Mouse (Mus musculus): ENCODE results near the gene Fam243. TPM values are rescaled to one million over a fixed set of nuclear protein-coding genes. Genes with fewer than 3 reads are reported as not detected.
A peak's percentile ranks its signal among the peaks of the same experiment; 100 is the strongest.

Fam243 gene
- total and polyA plus RNA-seq, 2 experiments from 2014 or later, result 0.05 TPM; not detected in 1

GRCm38 (mm10) chr16:92295328-92295727 is 25.9 kb downstream of the Fam243 start:
- DNase-seq (ENCODE audit: low spot score) (peak; percentile 58), ATAC-seq (ENCODE audit: insufficient read depth, low read depth) (peak; percentile 79)
- Histone ChIP-seq H3K9ac (replicated peaks; ENCODE audit: low read depth, low read length) (no peak overlapping the region), H3K4me2 (ENCODE audit: low read depth, low read length) (no peak overlapping the region), H3K4me3 (ENCODE audit: low read depth, low read length) (no peak overlapping the region), H3K27ac (ENCODE audit: low read depth) (no peak overlapping the region), H3K9me3 (replicated peaks; ENCODE audit: control insufficient read depth, low read length) (no peaks in the 10 kb centered on the region), H3K36me3 (replicated peaks; ENCODE audit: control insufficient read depth, insufficient read depth, low read length) (no peaks in the 10 kb centered on the region), H3K27me3 (ENCODE audit: control insufficient read depth, insufficient read depth, low read length) (no peaks in the 10 kb centered on the region), H3K4me1 (ENCODE audit: control insufficient read depth, insufficient read depth) (peaks cover 15% of the 10 kb centered on the region)
- 18% methylated on average over 2 of the region's 2 CpGs for WGBS
- no peak for TF ChIP-seq EP300 (IDR thresholded peaks at IDR 0.05; ENCODE audit: low read depth)
- TF ChIP-seq CTCF (IDR thresholded peaks at IDR 0.05; ENCODE audit: low read depth), result no peak

GRCm38 (mm10) chr16:92294267-92294970 is 26.8 kb downstream of the Fam243 start:
- DNase-seq (ENCODE audit: low spot score) (no peak), ATAC-seq (ENCODE audit: insufficient read depth, low read depth) (no peak)
- Histone ChIP-seq H3K4me2 (ENCODE audit: low read depth, low read length) (no peak overlapping the region), H3K27me3 (ENCODE audit: control insufficient read depth, insufficient read depth, low read length) (no peaks in the 10 kb centered on the region), H3K36me3 (replicated peaks; ENCODE audit: control insufficient read depth, insufficient read depth, low read length) (no peaks in the 10 kb centered on the region), H3K4me1 (ENCODE audit: control insufficient read depth, insufficient read depth) (peaks cover 12% of the 10 kb centered on the region), H3K27ac (ENCODE audit: low read depth) (no peak overlapping the region), H3K4me3 (ENCODE audit: low read depth, low read length) (no peak overlapping the region), H3K9ac (replicated peaks; ENCODE audit: low read depth, low read length) (no peak overlapping the region), H3K9me3 (replicated peaks; ENCODE audit: control insufficient read depth, low read length) (no peaks in the 10 kb centered on the region)
- 64% methylated on average over 12 of the region's 12 CpGs for WGBS
- no peak for TF ChIP-seq EP300 (IDR thresholded peaks at IDR 0.05; ENCODE audit: low read depth)
- TF ChIP-seq CTCF (IDR thresholded peaks at IDR 0.05; ENCODE audit: low read depth), result no peak

- H3K27ac ChIP-seq (ENCODE audit: low read depth), result no peak within 1 kb of the TSS
- no peaks in the 10 kb centered on the region for H3K36me3 ChIP-seq (replicated peaks; ENCODE audit: control insufficient read depth, insufficient read depth, low read length)
- peaks cover 12% of the 10 kb centered on the region for H3K4me1 ChIP-seq (ENCODE audit: control insufficient read depth, insufficient read depth)
- DNase-seq (ENCODE audit: low spot score) (no peak), ATAC-seq (ENCODE audit: insufficient read depth, low read depth) (no peak)
- H3K27me3 ChIP-seq (ENCODE audit: control insufficient read depth, insufficient read depth, low read length), result no peaks in the 10 kb centered on the region
- H3K4me2 ChIP-seq (ENCODE audit: low read depth, low read length), result no peak within 1 kb of the TSS
- 69% methylated on average over 10 of the region's 10 CpGs for WGBS
- no peaks in the 10 kb centered on the region for H3K9me3 ChIP-seq (replicated peaks; ENCODE audit: control insufficient read depth, low read length)
- no peak for TF ChIP-seq EP300 (IDR thresholded peaks at IDR 0.05; ENCODE audit: low read depth)
- no peak for TF ChIP-seq CTCF (IDR thresholded peaks at IDR 0.05; ENCODE audit: low read depth)
- H3K4me3 ChIP-seq (ENCODE audit: low read depth, low read length), result no peak within 1 kb of the TSS
- H3K9ac ChIP-seq (replicated peaks; ENCODE audit: low read depth, low read length), result no peak within 1 kb of the TSS
Measured at GRCm38 (mm10) chr16:92292101-92292500, 29.1 kb downstream of the Fam243 start, which contains the start of gene Kcne2. Gene Kcne2 (plus strand): TSS chr16:92292389.

GRCm38 (mm10) chr16:92290045-92290444 is 31.2 kb downstream of the Fam243 start:
- ATAC-seq (ENCODE audit: insufficient read depth, low read depth) (no peak), DNase-seq (ENCODE audit: low spot score) (no peak)
- H3K4me3 ChIP-seq (ENCODE audit: low read depth, low read length), result no peak overlapping the region
- H3K27me3 ChIP-seq (ENCODE audit: control insufficient read depth, insufficient read depth, low read length), result no peaks in the 10 kb centered on the region
- TF ChIP-seq CTCF (IDR thresholded peaks at IDR 0.05; ENCODE audit: low read depth), result no peak
- TF ChIP-seq EP300 (IDR thresholded peaks at IDR 0.05; ENCODE audit: low read depth), result no peak
- no peak overlapping the region for H3K27ac ChIP-seq (ENCODE audit: low read depth)
- no peak overlapping the region for H3K4me2 ChIP-seq (ENCODE audit: low read depth, low read length)
- H3K4me1 ChIP-seq (ENCODE audit: control insufficient read depth, insufficient read depth), result 0 out of 2 replicates have a peak, but pooled peaks cover 3% of the 10 kb centered on the region
- H3K9ac ChIP-seq (replicated peaks; ENCODE audit: low read depth, low read length), result no peak overlapping the region
- no peaks in the 10 kb centered on the region for H3K36me3 ChIP-seq (replicated peaks; ENCODE audit: control insufficient read depth, insufficient read depth, low read length)
- no peaks in the 10 kb centered on the region for H3K9me3 ChIP-seq (replicated peaks; ENCODE audit: control insufficient read depth, low read length)

GRCm38 (mm10) chr16:92288778-92289177 is 32.5 kb downstream of the Fam243 start:
- DNase-seq (ENCODE audit: low spot score) (peak; percentile 25), ATAC-seq (ENCODE audit: insufficient read depth, low read depth) (peak; percentile 56; the same call in 1 of the 2 replicates)
- Histone ChIP-seq H3K4me3 (ENCODE audit: low read depth, low read length) (no peak overlapping the region), H3K36me3 (replicated peaks; ENCODE audit: control insufficient read depth, insufficient read depth, low read length) (no peaks in the 10 kb centered on the region), H3K9ac (replicated peaks; ENCODE audit: low read depth, low read length) (no peak overlapping the region), H3K27me3 (ENCODE audit: control insufficient read depth, insufficient read depth, low read length) (no peaks in the 10 kb centered on the region), H3K27ac (ENCODE audit: low read depth) (no peak overlapping the region), H3K4me1 (ENCODE audit: control insufficient read depth, insufficient read depth) (no peaks in the 10 kb centered on the region), H3K4me2 (ENCODE audit: low read depth, low read length) (no peak overlapping the region), H3K9me3 (replicated peaks; ENCODE audit: control insufficient read depth, low read length) (no peaks in the 10 kb centered on the region)
- TF ChIP-seq EP300 (IDR thresholded peaks at IDR 0.05; ENCODE audit: low read depth) (no peak), CTCF (IDR thresholded peaks at IDR 0.05; ENCODE audit: low read depth) (peak; percentile 57)
- 77% methylated on average over 9 of the region's 9 CpGs for WGBS

- 7% methylated on average over 7 of the region's 7 CpGs for whole genome bisulfite sequencing
- H3K4me2 ChIP-seq (ENCODE audit: low read depth, low read length), result no peak overlapping the region
- no peaks in the 10 kb centered on the region for H3K36me3 ChIP-seq (replicated peaks; ENCODE audit: control insufficient read depth, insufficient read depth, low read length)
- no peak overlapping the region for H3K9ac ChIP-seq (replicated peaks; ENCODE audit: low read depth, low read length)
- peak; percentile 40; the same call in 1 of the 2 replicates for ATAC-seq (ENCODE audit: insufficient read depth, low read depth)
- no peaks in the 10 kb centered on the region for H3K9me3 ChIP-seq (replicated peaks; ENCODE audit: control insufficient read depth, low read length)
- H3K4me1 ChIP-seq (ENCODE audit: control insufficient read depth, insufficient read depth), result no peaks in the 10 kb centered on the region
- H3K4me3 ChIP-seq (ENCODE audit: low read depth, low read length), result no peak overlapping the region
- TF ChIP-seq CTCF (IDR thresholded peaks at IDR 0.05; ENCODE audit: low read depth) (peak; percentile 87), EP300 (IDR thresholded peaks at IDR 0.05; ENCODE audit: low read depth) (no peak)
- no peak overlapping the region for H3K27ac ChIP-seq (ENCODE audit: low read depth)
- peak; percentile 54 for DNase-seq (ENCODE audit: low spot score)
- H3K27me3 ChIP-seq (ENCODE audit: control insufficient read depth, insufficient read depth, low read length), result no peaks in the 10 kb centered on the region
Measured at GRCm38 (mm10) chr16:92286609-92287008, 34.6 kb downstream of the Fam243 start.

Data from heart, postnatal 0 days (tissue).